Mouse (Mus musculus) adrenal gland, postnatal 10 days (tissue): Measurements from ENCODE around the gene Csf3r. TPM values are rescaled to one million over a fixed set of nuclear protein-coding genes. Genes with fewer than 3 reads are reported as not detected.
A peak's percentile ranks its signal among the peaks of the same experiment; 100 is the strongest.
"Not testable (repeated sequence)": the region's sequence is repeated elsewhere in the genome, so short reads cannot be mapped to it uniquely, and the experiment has no call there.

Experiments
- DNase-seq: peaks from one replicate; pipeline ENCODE4 v3.0.0; 2021; ENCODE audit warnings: mixed read lengths
- long read RNA-seq, 2 experiments: library from polyadenylated mRNA; stranded (forward); transcript quantifications; one replicate each; pipeline ENCODE4 v2.0.0; 2021
- total RNA-seq, 2 experiments: library from RNA; stranded (reverse); gene quantifications; 2 replicates each; pipeline ENCODE4 v1.2.3; 2021

Gene Csf3r
- total RNA-seq: 1 to 10 TPM; 1.4 to 1.9 TPM
- long read RNA-seq, experiment 1: 0 reads
- long read RNA-seq, experiment 2, partial matches to known transcripts: 0 of 2 reads
- long read RNA-seq, experiment 2, other reads (novel, unspliced or antisense): 2 of 2 reads

DNA sequence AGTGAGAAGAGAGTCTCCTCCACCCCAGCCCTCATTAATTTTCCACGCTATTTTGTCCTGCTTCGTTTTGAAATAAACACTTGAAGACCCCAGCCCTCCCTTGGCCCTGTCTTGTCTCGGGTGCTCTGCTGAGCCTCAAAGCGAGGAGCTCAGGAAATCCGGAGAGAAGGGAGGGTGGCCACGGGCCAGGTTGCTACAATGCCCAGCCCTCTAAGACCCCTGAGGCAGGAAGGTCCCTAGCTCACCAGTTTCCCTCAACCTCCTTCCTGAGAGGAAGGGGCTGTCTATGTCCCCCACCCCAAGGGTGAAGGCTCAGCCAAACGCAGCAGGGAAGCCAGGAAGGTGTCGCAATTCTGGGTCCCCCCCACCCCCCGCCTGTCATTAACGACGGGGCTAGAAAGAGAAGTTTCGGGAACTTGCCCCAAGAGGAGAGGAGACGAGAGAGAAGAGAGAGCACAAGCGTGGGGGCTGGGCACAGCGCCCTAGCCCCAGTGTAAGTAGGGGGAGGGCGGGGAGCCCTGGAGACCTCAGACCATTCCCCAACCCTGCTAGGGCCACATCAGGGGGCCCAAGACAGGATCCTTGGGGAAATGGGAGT lies at the start of gene Csf3r:
Csf3r (plus strand) TSS at position 248 of the 598 bp plus-strand sequence.
- DNase-seq: no peak

DNA sequence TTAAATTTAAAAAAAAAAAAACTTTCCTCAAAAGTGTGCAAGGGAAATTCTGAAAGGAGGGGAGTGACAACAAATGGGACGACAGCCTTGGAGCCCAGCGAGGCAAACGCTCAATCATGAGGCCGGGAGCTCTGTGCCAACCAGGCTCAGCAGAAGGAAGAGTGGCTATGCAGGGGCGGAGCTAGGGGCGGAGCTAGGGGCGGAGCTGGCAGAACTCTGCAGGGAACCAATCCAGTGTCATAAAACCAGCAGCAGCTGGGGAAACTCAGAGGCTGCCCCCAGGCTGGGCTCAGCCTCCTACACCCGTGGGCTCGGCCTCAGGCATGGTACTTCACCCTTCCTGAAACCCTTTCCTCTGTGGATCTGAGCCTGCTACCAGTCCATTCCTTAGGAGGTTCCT lies 46.6 kb upstream of the Csf3r start:
- DNase-seq: no peak

DNA sequence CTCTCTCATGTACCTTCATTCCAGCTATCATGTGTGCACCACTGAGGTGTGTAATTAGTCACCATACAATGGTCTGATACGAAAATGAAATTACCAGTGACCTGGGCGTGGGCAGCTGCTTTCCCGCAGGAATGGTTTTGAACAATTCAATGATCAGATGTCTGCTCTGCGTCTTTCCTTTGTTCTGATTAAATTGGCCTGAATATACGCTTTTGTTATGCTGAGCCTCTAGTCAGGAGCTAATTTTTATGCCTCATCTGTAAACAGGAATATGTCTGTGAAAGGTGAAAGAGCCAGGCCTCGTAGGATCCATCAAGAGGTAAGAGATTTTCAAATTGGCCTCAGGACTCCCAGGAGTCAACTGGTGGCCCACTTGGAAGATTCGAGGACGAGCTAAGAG lies 41.1 kb upstream of the Csf3r start:
- no peak for DNase-seq

DNA sequence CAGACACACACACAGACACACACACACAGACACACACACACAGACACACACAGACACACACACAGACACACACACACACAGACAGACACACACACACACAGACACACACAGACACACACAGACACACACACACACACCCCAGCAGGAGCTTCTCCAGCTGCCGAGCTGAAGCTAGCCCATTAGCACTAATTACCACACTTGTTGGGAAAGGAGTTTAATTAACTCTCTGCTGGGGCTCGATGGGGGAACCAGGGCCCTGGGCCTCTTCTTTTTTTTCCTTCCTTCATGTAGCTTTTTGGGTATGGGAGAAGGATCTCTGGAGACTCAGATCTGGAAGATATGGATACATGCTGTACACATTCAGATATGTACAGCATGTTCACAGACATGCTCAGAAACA lies 38.6 kb upstream of the Csf3r start:
- DNase-seq: not testable (repeated sequence)

DNA sequence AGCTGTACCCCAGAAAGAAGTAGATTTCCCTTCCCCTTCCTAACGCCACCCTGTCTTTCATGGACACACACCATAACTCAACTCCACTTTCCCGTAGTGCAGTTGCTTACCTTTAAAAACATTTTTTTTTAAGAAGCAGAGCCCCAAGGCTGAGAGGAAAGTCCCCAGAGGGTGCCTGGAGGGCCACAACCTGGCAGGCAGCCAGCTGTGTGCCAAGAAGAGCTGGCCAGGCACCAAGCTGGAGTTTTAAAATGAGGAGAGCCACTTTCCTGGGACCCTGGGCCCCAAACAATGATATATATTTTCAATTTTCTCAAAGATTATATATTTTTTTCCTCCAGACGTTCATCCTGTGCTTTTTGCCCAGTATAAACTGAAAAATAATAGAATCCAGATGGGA lies 37.3 kb upstream of the Csf3r start:
- peak; percentile 56 for DNase-seq

DNA sequence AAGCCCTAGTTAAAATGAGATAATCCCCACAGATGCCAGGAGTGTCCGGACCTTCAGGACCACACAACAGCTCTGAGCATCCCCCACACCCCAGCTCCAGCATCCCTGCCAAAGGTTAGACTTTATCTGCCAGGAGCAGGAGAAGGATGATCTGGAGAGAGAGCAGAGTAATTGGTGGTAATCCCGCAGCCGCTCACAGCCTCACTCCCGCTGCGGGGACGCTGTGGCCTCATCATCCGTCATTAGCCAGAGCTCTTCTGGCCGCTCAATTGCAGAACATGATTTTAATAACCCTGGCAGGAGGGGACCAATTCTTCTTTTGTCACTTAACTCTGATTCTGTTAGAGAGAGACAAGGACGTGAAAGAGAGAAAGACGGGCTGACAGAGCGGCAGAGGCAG lies 35.3 kb upstream of the Csf3r start:
- DNase-seq: no peak

DNA sequence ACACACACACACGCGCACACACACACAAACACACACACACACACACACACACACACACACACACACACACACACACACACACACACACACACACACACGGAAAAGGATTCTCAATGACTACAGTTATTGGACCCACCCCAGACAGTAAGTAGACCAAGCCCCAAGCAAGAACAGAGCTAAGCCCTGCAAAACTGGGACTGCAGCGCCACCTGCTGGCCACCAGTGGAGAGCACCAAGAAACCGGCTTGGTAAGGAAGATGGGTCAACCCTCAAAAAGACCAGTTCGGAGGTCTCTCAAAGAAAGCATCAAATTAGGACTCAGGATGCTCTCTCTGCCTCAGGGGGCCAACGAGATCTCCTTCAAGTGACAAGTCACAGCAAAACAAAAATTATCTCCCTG lies 34.2 kb upstream of the Csf3r start:
- DNase-seq: peak; percentile 83

DNA sequence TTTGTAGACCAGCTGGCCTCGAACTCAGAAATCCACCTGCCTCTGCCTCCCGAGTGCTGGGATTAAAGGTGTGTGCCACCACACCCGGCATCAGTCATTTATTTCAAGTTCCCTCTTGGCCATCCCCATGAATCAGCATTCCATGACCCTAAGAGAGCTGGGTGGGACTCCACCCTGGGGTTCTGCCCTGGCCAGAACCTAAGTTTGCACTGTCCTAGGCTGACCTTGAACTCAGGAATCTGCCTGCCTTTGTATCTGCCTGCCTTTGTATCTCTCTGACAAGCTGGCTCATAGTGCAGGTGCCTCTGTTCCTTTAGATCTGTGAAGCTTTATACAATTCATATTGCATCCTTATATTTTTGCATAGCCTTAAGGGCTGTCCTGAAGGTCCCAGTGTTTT lies 32.1 kb upstream of the Csf3r start:
- no peak for DNase-seq

DNA sequence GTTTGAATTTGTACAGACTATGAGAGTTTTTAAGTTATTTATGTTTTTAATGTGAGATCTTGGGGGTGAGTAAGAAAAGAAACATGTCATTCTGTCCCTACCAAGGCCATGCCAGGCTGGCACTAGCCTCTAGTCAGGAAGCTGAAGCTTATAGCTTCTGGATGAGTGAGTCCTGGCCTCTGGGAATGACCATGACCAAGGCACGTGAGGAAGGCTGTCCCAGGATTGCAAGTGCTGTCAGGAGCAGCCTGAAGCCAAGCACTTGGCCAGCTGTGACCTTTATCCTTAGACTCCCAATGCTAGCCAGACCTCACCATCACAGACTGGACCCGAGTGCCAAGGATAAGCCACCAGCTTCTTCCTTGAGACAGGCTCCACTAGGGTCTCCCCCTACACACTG lies 31.4 kb upstream of the Csf3r start:
- peak; percentile 24 for DNase-seq

DNA sequence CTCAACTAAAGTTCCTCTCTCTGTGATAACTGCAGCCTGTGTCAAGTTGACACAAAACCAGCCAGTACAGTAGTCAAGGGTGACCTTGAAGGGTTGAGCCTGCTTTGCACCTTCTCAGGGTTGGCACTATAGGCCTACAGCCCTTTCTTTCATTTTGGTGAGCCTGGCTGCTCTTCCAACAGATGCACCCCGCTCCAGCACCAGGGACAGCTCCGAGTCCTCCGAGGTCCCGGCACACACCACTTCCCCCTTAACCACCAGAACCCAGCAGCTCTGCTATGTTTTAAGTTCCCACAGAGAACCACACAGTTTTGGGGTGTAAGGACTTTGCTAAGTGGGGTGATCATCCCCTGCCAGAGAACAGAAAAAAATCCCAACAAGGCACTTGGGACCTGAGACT lies 27.8 kb upstream of the Csf3r start:
- DNase-seq: peak; percentile 69

DNA sequence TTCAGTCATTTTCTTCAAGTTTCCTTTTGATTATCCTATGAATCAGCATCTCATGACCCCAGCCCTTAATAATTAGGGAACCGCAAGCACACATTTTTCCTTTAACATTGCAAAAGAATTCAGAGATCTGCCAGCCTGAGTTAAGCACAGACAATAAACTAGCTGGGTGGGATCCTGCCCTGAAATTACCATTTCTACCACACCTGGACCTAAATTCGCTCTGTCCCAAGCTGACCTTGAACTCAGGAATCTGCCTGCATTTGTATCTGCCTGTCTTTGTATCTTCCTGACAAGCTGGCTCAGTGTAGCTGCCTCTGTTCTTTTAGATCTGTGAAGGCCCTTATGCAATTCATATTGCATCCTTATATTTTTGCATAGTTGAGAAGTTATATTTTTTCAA lies 26.5 kb upstream of the Csf3r start:
- no peak for DNase-seq

DNA sequence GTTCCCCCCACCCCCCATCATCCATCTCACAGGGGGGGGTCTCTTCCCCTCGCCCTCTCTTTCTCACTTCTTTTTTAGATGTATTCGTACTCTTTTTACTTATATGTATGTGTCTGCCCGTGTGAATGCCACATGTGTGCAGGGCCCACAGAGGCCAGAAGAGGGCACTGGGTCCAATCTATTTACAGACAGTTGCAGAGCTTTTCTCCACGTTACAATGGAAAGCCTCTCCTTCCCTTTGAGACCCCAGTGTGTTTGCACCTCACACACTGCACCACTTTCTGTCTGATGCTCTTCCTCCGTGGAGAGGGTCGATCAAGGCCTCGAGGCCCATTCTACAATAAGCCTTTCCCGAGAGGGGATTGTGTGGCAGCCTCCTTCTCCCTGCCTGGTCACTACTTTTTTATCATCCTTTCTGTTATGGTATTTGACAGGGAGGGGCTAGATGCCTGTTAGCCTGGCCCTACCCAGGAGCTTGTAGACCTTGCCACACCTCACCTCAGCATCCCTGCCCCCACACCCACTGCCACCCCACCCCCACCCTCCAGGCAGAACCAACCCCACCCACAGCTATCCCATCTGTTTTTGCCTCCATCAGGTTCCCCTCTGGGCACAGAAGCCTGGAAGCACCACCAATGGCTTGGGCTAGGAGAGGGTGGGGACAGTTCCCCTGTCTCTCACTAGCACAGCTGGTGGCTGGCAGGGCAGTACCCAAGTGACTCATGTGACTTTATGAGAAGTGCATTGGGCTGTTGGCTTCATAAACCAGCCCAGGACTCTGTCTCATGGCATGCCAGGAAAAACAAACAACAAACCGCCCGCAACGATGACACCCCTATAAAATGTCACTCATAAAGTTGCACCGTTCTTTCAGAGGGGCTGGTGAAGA lies 22.8 kb upstream of the Csf3r start:
- no peak for DNase-seq

DNA sequence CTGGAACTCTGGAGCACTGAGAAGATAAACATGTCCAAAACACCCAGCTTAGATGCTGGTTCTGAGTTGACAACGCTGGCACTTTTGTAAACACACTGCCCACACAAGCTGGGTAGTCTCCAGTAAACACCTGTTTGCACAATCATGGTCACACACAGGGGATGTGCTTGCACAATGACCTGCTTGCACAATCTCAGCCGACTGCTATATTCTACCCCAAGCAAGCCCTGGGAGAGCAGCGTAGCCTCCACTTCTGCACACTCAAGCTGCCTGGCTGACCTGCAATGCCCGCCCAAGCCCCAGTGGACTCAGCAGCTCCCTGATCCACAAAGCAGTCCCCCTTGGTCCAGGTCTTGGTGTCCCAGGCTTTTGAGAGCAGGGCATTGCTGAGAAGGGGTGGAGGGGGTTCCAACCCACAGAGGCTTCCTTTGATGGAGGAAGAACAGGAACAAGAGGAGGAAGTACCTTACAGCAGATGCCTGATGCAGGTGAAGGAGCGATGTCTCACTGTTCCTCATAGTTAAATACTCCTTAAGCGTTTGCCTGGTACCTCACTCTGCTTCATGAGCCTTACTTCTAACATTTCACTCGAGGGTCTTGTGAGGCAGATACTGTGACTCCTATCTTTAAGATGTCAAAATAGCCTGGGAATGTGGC lies 6.5 kb upstream of the Csf3r start:
- DNase-seq: peak; percentile 33

DNA sequence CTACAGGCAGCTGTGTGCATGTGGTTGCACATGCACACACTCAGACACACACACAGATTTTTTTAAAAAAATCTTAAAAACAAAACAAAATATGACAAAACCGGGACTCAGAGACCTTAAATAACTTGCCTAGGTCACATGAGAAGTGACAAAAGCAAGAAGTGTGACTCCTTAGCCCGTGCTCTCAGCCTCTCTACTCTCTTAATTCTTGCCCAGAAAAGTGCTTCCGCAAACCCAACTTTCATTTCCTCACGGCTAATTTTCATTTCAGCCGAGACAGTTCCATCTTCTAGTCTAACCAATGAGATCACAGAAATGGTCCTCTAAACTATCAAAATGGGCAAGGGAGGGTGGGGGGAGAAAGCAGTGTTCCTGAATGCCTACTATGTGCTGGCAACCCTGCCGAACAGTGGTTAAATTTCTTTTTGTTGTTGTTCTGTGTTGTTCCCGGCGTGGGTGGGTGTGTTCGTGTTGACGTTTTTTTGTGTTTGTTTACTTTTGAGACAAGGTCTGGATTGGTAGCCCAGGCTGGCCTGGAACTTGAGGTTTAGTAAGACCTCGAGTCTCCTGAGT lies 5.3 kb upstream of the Csf3r start:
- no peak for DNase-seq

DNA sequence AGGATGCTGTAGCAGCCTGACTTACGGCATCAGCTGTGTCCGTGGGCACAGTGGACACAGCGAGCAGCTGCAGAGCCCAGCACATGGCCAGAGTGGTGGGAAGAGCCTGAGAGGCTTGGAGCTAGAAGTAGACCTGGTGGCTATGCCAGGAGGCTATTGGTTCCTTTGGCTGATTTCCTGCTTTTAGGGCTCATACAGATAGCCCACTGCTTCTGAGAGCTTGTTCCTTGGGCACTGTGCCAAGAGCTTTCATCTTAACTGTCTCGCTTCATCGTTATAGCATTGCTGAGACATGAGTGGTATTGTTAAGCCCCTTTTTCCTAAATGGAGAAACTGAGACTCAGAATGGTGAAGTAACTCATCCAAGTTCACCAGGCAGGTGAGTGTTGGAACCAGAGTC lies 1.5 kb downstream of the Csf3r start:
- no peak for DNase-seq

DNA sequence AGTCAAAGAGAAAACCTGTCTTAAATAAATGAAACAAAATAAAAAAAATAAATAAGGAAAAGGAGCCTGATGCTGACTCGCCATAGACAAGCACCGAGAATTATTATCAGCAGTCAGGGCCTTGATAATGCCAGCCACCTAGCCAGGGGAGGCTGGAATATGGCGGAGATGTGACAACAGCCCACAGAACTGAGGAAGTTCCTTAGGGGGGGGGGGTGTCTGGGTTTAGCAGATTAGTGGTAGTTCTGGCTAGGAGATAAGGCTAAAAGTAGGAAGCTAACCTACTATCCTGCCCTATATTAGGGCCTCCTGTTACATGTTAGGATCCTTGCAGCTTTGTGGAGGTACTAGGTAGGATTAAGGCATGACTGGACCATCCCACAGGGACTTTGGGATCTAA lies 3.6 kb downstream of the Csf3r start:
- DNase-seq: no peak

DNA sequence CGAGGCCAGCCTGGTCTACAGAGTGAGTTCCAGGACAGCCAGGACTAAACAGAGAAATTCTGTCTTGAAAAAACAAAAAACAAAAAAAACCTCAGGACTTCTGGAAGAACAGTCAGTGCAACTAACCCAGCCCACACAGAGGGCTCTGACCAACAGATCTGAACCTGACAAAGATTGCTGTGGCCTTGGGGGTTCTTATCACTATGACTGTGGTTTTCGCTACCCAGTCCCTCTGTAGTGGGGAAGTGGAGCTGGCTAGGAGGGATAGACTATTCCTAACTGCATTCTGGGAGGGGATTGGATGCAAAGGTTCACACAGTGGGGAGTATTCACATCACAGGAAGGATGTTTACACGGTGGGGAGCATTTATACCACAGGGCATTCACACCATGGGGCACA lies 4.7 kb downstream of the Csf3r start:
- DNase-seq: no peak

DNA sequence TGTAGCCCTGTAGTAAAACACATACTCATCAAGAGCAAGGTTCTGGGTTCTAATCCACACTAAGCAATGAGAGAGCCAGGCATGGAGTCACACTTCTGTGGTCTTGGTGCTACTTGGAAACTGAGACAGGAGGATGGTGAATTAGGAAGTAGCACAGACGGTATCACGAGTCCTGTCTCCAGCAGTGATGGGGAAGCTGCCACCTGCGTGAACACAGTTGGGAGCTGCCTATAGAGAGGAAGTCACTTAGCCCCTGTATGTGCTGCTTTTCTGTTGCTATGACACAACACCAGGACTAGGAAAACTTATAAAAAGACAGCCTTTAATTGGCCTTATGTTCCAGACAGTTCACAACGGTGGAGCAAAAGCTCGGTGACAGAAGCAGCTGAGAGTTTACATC lies 6.4 kb downstream of the Csf3r start:
- DNase-seq: no peak

DNA sequence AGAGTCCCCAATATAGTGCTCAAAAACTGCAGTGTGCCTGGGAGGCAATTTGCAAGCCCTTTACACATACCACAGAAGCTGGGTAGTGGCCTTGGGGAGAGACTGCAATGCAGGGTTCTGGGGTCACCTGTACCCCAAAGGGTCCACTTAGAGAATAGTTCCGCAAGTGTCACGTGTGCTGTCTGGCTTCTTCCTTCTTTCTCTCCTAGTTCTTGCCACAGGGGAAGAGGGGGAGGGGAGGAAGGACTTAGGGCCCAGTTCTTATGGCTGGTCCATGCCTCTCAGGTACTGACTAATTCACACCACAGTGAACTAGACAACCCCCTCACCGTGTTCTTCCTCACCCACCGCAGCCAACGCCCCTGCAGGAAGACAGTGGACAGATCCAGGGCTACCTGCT lies 11.1 kb downstream of the Csf3r start:
- DNase-seq: no peak

DNA sequence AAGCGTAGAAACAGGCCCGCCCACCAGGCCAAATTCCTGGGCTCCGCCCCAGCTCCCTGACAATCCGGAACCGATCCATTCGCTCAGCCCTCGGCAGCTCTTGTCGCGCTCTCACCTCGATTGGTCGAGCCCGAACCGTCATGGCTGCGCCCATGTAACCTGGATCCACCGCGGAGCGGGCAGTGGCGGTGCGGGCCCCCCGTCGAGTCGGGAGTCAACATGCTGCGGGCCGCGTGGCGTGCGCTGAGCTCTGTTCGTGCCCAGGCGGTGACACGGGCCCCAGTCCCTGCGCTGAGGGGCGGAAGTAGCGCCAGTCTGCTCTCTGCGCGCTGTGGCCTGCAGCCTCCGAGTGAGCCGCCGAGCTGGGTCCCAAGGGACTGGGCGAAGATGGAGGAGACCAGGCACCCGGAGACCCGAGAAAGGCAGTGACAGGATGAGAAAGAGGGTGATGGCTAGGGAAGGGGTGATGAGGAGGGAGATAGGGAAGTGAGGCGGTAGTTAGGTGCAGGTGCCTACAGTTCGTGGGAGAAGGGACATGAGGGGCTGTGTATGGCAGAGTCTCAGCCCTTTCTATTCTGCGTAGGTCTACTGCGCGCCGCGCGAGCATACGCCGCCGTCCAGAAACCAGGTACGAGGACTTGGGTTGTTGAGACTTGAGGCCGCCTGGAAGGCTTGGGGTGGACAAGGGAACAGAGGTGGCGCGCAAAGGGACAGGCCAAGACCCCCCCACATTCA lies 22.7 kb downstream of the Csf3r start, which contains the start of gene Mrps15:
Mrps15 (plus strand) TSS at position 75 of the 735 bp plus-strand sequence.
- DNase-seq: peak; percentile 90

DNA sequence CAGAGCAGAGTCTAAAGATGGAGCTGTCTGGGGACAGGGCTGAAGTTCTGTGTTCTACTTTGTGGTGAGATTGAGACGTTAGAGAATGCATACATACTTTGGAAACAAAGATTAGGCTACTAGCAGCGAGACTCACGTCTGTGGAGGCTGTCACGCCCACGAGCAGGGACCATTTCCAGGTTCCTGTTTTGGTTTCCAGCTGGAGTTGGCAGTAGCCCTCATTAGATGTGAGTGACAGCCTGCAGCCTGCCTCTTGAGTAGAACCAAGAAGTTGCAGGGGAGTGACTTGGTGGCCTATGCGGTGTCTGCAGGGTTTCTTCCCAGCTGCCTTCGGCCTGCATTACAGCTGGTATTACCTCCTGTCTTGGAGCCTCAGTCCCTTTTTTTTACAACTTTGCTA lies 27.3 kb downstream of the Csf3r start:
- no peak for DNase-seq
